Mouse (Mus musculus) spleen, postnatal 10 days (tissue): ENCODE measurements at regions not wholly inside any gene's neighbourhood (a gene's known extent, or its start where the extent isn't known, plus 50 kb on each side); places are given as distances from the start of the nearest gene placed in this dataset.

Source experiments
- DNase-seq, 2 experiments: peaks; one replicate each; pipeline ENCODE4 v3.0.0; 2021 to 2022; ENCODE audit warnings: low spot score in 2 of 2

DNA sequence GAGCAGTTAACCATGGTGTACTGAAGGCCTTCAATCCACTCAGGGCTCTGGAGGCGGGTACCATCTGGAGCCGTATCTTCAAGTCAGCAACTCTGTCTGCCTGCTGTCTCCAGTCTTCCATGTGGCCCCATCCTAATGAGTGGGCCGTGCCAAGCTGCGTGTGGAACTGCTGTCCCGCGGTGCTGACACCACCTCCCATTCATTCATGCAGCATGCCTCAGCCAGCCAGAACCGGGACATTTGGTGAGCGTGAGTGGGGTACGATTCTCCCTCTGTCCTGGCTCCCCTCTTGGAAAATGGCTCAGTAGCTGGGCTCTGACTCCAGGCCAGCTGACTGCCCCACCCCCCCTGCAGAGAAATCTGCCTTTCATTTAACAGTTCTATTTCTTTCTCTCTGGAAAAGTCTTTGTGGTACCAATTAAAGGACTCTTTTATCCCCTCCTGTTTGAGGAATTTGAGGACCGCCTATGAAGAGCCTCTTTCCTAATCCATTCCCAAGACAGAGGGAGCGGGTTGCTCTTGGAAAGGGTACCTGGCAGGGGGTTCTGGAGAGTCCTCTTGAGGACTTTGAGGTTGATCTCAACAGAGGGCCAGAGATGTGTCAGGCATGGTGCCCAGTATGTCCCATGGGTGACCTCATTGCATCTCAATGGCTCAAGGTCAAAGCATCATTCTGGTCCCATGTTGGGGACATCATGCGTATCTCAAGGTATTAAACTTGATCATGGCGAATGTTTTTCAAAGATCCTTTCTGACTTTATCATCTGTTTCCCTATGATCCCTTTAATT is 55.5 kb upstream of the Brd7 start:
- DNase-seq, result no peak

DNA sequence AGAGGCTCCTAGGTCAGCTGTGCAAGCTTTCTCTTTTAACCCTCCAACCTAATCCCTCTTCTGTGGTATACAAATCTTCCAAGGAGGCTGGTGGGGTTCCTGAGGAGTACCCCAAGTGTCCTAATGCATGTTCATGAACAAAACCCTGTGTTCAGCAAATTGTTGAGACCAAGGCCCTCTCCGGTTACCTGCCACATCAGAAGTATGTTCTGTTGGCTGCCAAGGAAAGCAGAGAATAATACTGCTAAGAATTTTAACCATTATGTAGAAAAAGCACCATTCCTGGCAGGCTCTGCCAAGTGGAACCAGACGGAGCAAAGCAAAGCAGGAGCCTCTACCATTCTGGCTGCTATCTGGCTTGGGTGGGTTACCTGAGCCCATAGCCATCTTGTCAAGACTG is 61.3 kb upstream of the Brd7 start:
- no peak for DNase-seq

DNA sequence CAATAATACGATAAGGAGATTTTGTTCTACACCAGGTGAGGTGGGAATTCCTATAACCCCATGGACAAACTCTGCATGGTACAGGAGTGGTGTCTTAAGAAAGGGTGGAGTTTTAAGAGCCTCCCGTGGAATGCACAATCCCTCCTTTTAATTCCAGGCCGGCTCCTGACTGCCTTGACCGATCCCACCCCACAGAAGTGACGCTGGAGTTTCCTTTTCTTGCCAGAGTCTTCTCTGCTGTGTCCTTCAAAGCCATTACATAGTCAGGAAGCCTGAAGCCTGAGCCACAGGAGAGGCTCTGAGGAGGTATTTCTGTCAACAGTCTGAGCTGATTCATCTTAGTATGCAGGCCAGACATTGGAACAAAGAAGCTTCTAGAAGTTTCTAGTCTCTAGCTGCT is 66.6 kb upstream of the Brd7 start:
- DNase-seq, result no peak

DNA sequence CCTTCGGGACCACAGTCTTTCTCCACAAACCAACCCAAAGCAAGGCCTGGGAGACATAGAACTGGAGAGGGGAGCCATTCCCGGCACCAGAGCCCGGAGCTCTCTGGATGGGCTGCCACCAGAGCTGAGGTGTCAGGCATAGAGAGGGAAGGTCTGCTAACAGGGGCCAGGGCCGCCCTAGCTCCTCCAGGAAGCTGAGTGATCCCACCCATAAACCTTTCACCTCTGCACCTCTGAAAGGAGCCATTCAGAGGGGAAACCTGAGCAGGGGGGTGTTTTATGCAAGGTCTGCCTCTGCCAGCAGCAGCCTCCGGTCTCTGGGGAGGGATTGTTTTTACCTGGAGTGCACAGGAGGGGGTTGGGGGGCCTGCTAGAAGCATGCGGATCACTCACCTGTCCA is 69.4 kb upstream of the Brd7 start:
- DNase-seq, result no peak

DNA sequence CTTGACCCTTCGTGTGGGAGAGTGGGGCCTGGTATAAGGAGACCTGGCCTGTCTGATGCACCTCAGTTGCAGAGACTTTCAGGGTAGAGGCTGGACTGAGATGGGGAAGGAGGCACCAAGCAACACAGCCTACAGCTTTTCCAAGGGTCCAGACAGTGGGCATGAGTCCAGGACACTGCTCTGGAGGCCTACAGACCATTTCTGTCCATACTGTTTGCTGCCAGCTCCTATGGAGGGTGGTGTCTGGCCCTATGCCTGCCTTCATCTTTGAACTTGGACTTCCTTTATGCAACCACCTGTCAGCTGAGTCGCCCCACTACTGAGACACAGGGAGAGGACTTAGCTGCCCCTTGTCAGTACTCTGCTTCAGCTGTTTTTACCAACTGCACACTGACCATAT is 73.7 kb upstream of the Brd7 start:
- DNase-seq, result no peak

DNA sequence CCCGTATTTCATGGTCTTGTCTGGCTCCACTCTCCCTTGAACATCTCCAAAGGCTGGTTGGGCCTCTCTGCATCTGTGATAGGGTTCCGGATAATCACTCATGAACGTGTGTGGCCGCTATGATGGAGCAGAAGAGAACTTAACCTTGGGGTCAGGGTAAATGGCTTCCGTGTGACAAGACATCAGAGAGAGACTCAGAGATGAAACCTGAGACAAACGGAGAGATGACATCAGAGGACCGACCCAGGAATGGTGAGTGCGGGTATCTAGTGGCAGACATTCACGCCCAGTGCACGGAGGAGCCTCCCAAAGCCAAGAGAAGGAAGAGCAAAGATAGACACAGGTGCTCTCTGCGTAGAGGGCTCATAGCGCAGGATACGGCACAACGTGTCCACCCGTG is 78.2 kb upstream of the Brd7 start:
- no peak for DNase-seq

DNA sequence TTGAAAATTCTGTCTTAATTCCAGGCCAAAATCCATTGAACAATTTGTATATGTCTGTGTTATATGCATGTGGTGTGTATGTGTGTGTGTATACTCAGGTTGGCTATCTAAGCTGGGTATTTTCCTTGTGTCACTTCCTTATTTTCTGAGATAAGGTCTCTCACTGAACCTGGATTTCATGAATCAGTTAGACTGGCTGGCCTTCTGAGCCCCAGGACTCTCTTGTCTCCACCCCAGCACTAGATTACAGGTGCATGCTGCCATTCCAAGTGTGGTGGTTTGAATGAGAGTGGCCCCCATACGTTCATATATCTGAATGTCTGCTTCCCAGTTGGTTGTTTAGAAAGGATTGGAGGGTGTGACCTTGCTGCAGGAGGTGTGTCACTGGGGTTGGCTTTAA is 77.8 kb upstream of the Nkd1 start:
- no peak for DNase-seq

DNA sequence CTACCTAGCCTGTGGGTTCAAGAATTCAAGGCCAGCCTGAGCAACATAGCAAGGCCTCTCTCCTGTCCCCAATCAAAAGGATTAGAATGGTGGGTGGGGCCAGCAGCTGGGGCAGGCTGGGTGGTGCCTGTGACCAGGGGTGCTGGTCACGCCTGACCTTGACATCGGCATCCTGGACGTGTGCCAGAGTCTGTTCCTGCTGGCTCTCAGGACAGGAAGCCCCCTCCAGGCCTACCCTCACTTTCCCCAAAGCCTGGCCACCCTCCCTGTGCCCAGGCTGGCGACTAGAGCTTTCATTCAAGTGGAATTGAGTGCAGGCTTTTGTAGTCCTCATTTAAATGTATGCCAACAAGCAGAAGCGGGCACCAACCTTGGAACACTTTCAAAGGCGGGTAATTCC is 73.7 kb upstream of the Nkd1 start:
- DNase-seq, result no peak

DNA sequence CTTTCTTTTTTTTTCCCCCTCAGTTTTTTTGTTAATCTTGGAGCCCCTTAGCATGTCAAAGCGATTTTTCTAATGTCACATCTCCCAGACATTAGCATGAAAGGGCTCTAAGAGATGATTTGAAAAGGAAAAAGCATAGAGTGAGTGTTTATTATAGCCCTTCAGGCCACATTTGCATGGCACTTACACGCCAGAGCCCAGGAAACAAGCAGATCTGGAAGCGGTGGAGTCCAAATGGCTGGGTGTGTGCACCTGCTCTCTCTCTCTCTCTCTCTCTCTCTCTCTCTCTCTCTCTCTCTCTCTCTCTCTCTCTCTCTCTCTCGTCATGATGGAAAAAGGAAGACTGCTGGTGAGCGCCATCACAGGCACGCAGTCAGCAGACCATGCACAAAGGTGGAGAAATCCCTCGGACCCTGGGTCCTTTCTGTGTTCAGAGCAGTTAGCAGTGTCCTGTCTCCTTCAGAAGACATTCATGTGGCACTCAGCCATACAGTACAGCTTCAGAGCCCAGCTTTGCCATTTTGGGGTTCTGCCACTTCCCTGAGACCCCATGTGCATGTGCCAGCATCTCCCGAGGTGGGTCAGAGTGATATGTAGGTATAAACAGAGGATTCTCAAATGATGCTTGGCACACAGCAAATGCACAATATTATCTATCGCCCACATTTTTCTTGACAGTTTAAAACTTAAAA is 73.2 kb upstream of the Nkd1 start:
- DNase-seq, result no peak

DNA sequence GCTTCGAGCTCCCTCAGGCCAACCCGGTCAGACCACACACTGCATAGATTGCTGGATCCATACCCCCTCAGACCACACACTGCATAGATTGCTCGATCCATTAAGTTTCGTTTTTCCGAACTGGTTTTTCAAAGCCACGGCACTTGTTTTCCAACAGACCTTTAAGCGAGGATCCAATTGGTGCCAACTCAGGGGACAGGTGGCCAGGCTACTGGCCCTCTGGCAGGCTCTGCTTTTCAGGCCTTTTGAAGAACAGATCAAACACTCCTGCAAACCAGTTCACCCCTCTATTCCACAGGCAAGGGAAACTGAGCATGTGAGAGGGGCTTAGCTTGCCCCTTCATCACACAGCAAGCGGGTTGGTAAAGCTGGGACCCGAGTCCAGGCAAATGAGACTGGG is 72.2 kb upstream of the Nkd1 start:
- DNase-seq, result no peak

DNA sequence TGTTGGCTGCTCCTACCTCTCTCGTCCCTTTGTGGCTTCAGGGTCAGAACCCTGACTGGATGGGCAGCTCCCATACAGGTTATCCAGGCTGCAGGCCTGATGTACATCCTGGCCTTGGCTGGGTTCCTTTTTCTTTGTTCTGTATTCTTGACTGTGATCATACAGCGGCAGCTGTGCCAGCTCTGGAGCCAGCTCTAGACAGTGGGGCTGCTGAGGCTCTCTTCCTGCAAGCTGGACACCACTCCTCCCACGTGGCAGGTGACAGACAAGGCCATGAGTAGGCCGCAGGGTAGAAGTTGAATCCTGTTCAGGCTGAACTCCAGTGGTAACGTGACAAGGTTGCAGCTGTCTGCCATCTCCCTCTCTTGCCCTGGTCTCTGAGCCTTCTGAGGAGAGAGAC is 71.6 kb upstream of the Nkd1 start:
- DNase-seq, result no peak

DNA sequence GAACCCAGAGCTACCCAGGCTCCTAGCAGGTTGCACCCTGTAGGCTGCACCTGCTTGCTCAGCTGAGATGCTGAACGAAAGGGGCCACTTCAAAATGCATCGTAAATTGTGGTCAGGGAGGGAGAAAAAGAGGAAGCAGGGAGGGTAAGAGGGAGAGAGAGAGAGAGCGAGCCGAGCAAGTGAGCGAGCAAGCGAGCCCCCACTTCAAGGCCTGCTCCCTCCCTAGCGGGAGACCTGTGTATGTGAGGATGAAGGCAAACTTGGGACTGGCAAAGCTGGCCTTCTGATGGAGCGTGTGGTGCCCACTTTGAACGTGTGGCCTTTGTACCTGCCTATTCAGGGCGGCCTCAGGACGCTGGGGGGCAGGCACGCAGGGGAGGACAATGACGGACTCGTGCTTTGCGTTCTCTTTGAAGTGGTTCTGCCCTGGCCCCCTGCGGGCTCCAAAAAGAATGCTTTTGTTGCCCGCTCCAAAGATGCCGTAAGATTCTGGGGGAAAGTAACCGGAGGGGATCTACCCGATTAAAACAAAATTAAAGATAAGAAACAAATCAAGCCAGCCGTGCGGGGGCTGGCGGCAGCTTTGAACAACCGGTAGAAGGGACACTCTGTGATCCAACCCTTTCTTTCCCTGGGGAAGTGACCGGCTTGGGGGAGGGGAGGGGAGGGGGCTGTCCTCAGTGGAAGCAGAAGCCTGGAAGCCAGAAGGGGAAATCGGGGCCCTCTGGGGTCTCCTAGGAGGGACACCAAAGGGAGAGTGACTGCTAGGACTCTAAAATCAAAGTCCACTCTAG is 70.1 kb upstream of the Nkd1 start:
- DNase-seq, result peak in 1 of 2 experiments; percentile 36

DNA sequence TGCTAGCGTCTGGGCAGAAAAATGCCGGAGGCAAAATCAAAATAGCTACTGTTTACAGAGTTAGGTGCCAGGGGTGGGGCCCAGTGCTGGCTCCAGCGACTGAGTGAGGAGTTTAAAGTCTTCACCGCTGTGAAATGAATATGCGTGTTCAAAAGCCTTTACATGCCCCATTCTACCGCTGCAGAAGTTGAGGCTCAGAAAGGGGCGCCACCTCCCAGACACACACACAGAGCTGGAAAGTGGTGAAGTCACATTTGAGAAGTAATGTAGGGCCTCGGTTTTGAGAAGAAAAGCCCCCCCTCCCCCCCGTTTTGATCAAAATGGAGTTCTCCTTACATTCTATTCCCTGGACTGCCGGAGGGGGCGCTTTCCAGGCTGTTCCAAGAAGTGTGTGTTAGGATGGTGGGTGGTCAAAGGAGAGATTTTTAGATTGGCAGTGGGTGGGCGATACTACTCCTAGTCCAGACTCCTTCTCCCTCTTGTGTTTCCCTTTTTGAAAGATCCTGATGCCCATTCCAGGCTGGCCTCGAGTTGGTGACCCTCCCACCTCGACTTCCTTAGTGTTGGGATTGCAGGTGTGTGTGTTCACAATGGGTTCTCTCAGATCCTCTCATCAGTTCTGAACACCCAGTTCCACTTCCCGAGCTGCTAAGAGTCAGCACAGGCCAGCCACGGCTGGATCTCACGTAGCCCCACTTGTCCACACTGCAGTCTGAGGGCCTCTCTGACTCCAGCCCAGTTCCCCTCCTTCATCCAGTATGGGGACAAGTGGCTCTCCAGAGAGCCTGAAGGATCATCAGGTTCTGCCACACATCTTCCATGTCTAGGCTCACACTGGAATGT is 69.3 kb upstream of the Nkd1 start:
- DNase-seq, result no peak

DNA sequence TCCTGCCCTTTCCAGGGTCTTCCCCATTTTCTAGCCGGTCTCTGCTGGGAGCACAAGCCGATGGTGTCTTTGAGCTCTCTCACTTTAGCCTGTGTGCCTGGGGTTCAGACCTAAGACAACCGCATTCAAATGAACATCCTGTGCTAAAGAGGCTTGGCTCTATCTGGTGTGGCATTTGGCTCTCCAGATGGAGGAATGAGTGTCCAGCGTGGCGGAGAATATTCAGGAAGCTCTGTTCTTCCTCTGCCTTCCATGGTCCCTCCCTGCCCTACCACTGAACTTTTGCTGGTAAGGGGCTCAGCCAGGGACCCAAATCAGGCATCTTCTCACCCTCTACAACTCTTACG is 68.7 kb upstream of the Nkd1 start:
- no peak for DNase-seq

DNA sequence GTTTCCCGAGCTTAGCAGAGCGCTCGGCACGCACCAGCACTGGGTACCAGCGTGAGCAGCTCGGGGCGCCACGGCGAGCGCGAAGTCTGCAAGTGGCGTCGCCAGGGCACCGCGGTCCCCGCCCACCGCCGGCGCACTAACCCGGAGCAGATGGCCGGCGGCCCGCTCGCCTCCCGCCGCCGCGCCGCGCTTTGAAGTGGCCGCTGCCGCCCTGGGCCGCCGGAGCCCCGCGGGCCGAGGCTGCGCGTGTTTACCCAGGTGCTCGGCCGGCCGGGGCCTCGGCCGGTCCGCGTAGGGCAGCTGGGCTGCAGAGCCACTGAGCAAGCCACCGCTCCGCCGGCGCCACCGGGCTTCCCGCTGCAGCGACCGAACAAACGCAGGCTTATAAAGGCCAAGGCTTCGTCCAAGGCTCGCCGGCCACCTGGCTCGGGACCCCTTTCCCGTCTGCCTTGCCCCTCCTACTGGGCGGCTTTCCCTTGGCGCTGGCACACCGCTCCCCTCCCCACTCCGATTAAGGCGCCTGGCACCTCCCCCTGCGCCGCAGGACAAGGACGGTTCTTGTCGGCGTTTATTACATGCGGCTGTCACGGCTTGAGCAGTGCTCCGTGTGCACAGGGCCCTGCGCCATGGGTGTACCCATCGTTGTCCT is 67.0 kb upstream of the Nkd1 start:
- peak in 1 of 2 experiments; percentile 41 for DNase-seq

DNA sequence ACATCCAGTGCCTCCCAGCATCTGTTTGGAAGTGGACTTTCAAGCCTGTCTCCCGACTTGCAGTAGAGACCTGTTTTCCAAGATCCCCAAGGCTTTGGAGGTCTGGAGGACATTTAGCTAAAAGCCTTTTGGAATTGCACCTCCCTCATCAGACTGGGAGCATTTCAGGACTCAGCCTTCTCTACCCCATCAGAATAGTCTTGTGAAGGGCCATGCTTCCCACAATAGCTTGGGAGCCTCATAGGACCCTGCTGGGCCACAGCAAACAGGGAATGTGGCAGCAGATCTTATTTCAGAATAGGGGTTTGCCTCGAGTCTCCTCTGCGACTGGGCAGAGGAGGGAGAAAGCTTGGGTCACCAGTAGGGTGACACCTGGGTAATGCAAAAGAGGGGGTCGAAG is 66.2 kb upstream of the Nkd1 start:
- no peak for DNase-seq

DNA sequence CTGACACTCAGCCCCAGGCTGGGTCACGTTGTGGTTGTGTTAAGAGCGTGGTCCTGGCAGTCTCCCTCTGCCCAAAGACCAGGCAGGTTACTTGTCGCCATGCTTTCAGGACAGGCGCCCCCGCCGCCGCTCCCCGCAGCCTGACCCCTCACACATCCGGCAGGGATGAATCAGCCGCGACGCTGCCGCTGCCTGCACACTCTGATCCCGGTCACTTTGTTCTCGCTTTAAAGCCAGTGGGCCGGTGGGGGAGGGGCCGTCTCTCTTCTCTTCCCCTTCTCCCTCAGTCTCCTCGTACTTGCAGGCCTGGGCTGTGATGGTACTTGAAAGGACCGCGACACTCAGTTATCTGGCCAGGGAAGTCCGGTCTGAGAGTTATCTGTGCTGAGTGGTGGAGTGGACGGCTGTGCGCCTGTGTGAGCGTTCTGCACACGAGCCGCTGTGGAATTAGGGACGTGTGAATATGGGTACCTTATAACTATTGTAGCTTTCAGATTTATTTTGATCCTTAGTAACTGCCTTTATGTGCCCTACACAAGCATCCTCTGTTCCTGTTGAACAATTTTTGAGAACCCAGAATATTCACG is 65.6 kb upstream of the Nkd1 start:
- no peak for DNase-seq

DNA sequence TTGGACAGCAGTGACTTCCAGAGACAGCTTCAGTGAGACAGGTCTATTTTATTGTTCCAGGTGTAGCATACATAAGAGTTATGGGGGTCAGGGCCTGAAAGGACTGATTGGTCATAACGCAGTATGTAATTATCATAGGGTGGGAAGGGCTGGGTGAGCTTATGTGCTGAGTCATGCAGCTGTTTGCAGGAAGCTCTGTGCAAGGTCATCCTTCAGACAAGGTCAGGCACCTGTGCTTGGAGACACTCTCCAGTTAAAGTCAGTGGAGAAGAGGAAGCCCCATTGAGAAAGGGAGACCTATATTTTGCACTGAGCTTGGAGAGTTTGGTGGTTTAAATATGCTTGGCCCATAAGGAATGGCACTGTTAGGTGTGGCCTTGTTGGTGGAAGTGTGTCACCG is 62.0 kb upstream of the Nkd1 start:
- DNase-seq, result no peak

DNA sequence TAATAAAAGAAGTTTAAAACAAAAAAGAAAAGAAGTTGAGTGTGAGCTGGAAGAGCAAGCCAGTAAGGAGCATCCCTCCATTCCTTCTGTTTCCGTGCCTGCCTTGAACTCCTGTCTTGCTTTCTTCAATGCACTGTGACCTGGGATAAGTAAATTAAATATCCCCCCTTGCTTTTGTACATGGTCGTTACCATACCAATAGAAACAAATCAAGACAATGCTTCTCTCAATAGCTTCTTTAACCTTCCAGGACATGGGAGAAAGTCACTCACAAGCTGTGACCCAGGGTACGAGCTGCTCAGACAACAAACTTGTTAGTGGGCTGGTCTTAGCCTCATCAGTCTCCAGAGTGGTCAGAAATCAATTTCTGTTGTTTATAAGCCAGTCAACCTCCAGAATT is 53.4 kb upstream of the Nkd1 start:
- DNase-seq, result no peak

DNA sequence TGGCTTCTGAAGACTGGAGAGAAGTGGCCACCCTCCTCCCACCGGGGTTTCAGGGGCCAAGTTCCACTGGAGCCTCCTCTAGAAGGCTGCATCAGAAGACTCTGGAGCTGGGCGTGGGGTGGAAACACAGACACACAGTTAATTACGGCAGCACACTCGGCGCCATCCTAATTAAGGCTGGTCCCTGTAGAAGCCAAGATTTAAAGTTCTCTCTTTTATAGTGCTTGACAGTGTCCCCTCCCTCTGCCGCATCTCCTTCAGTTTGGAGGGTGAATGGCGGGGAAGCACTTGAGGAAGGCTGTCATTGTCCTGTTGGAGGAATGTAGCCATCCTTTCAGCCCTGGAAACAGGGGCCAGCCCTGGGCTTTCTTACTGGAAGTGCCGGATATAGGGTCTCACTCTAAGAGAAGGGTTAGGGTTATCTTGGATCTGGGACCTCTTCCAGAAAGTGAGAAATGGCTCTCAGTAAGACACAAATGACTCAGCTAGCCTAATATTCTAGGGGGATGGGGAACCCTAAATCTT is 50.2 kb upstream of the Nkd1 start:
- DNase-seq, result no peak
